Mouse (Mus musculus): ENCODE results near the gene Slc16a3. TPM values are rescaled to one million over a fixed set of nuclear protein-coding genes. Genes with fewer than 3 reads are reported as not detected.

Slc16a3 gene
- polyA plus RNA-seq, 1 experiment from 2014 or later, result 64.0 TPM

DNA sequence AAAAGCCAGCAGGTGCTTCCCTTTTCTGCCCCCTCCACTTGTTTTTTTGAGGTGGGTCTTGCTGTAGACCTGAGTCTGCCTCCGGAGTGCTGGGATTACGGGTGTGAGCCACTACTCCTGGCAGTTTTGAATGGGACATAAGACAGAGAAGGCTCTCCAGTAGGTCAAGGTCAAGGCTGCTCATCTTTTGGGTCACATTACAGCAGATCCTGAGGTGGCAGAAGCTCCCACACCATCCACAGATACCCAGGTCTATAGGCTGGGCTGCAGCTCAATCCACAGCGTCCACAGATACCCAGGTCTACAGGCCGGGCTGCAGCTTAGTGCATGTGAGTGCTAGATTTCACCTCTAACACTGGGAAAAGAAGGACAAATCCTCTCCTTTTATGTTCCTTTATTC lies 34.5 kb upstream of the Slc16a3 start:
- Histone ChIP-seq H3K4me2 (ENCODE audit: low read length) (no peak overlapping the region), H3K36me3 (ENCODE audit: control insufficient read depth, insufficient read depth, low read length) (peaks cover 26% of the 10 kb centered on the region), H3K27me3 (replicated peaks; ENCODE audit: control insufficient read depth, insufficient read depth, low read length) (no peaks in the 10 kb centered on the region), H3K27ac (ENCODE audit: low read depth) (no peak overlapping the region), H3K4me3 (ENCODE audit: low read depth, low read length) (no peak overlapping the region), H3K9ac (ENCODE audit: low read length) (no peak overlapping the region), H3K9me3 (ENCODE audit: control insufficient read depth, low read length) (no peaks in the 10 kb centered on the region), H3K4me1 (replicated peaks; ENCODE audit: control insufficient read depth, insufficient read depth, low read length) (no peaks in the 10 kb centered on the region)
- no peak for DNase-seq (ENCODE audit: low spot score)
- 97% methylated on average over 4 of the region's 4 CpGs for WGBS
- ATAC-seq (replicated peaks; ENCODE audit: low FRiP score, low TSS enrichment, low read depth), result no peak

DNA sequence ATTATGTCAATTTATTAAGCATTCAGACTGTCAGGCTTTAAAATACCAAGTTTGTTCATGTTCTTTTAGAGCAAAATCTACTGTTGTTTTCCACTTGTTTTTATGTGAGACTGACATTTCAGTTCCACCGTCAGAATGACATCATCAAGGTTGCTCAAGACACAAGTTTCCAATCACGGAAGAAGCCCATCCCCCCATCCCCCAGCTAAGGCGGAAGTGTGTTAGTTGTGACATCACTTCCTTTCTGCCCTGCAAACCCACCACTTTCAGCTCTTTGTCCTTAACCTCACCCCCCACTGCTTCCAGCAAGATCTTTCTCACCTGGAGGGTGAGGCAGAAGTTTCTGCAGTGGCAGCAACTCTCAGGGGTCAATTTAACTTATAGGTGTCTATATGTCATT lies 31.8 kb upstream of the Slc16a3 start:
- Histone ChIP-seq H3K4me2 (ENCODE audit: low read length) (no peak overlapping the region), H3K9me3 (ENCODE audit: control insufficient read depth, low read length) (no peaks in the 10 kb centered on the region), H3K36me3 (ENCODE audit: control insufficient read depth, insufficient read depth, low read length) (peaks cover 50% of the 10 kb centered on the region), H3K27me3 (replicated peaks; ENCODE audit: control insufficient read depth, insufficient read depth, low read length) (no peaks in the 10 kb centered on the region), H3K4me3 (ENCODE audit: low read depth, low read length) (no peak overlapping the region), H3K4me1 (replicated peaks; ENCODE audit: control insufficient read depth, insufficient read depth, low read length) (no peaks in the 10 kb centered on the region), H3K27ac (ENCODE audit: low read depth) (no peak overlapping the region), H3K9ac (ENCODE audit: low read length) (no peak overlapping the region)
- WGBS, result 67% methylated on average over 3 of the region's 3 CpGs
- DNase-seq (ENCODE audit: low spot score) (no peak), ATAC-seq (replicated peaks; ENCODE audit: low FRiP score, low TSS enrichment, low read depth) (no peak)

DNA sequence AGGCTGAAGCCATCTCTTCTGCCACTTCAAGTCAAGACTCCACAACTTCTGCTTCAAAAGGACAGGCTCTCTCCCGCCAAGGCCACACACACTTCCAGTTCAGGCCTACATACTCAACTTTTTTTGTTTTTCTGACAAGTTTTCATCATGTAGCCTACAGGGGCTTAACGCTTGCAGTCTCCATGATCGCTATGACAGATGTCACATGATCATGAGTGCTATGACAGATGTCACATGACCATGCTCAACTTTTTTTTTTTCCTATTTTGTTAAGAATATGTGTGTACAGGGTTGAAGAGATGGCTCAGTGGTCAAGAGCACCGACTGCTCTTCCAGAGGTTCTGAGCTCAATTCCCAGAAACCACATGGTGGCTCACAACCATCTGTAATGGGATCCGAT lies 30.5 kb upstream of the Slc16a3 start:
- 94% methylated on average over 5 of the region's 5 CpGs for WGBS
- Histone ChIP-seq H3K27me3 (replicated peaks; ENCODE audit: control insufficient read depth, insufficient read depth, low read length) (no peaks in the 10 kb centered on the region), H3K4me1 (replicated peaks; ENCODE audit: control insufficient read depth, insufficient read depth, low read length) (no peaks in the 10 kb centered on the region), H3K9ac (ENCODE audit: low read length) (no peak overlapping the region), H3K9me3 (ENCODE audit: control insufficient read depth, low read length) (no peaks in the 10 kb centered on the region), H3K4me3 (ENCODE audit: low read depth, low read length) (no peak overlapping the region), H3K4me2 (ENCODE audit: low read length) (no peak overlapping the region), H3K27ac (ENCODE audit: low read depth) (no peak overlapping the region), H3K36me3 (ENCODE audit: control insufficient read depth, insufficient read depth, low read length) (peaks cover 57% of the 10 kb centered on the region)
- ATAC-seq (replicated peaks; ENCODE audit: low FRiP score, low TSS enrichment, low read depth) (no peak), DNase-seq (ENCODE audit: low spot score) (no peak)

DNA sequence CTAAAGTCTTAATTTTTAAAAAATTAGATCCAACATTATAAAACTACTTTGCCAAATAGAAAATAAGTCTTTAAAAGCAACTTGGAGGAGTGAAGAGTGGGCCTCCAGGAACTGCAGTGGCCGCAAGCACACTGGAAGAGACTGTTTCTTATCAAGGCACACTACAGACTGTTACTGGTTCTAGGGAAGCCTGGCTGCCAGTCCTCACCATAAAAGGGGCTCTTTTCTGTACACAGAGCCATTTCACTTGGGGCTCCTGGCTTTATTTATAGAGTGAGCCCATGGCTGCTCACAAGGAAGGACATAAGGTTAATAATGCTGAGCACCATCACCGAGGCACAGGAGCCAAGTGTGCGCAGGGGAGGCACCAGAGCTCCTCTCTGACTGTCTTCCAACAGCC lies 25.8 kb upstream of the Slc16a3 start:
- 87% methylated on average over 3 of the region's 3 CpGs for WGBS
- H3K27me3 ChIP-seq (replicated peaks; ENCODE audit: control insufficient read depth, insufficient read depth, low read length), result no peaks in the 10 kb centered on the region

DNA sequence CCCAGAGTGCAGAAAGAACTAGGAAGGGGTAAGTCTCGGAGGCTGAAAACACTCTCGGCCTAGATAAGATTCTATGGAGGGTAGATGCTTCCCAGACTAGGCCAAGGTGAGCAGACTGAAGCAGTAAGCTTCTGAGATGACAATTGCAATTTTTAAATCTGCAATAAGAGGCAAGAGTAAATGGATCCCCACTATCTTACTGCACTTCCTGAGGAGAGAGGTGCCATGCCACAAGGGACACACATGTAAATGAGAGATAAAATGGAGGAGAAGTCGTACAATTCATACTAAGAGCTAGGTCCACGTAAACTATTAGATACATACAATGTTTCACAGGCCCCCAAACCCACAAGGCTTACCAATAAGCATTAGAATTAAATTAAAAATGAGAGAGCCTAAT lies 19.8 kb upstream of the Slc16a3 start:
- DNase-seq (ENCODE audit: low spot score) (no peak), ATAC-seq (replicated peaks; ENCODE audit: low FRiP score, low TSS enrichment, low read depth) (no peak)
- Histone ChIP-seq H3K36me3 (ENCODE audit: control insufficient read depth, insufficient read depth, low read length) (peaks cover 14% of the 10 kb centered on the region), H3K4me3 (ENCODE audit: low read depth, low read length) (no peak overlapping the region), H3K9ac (ENCODE audit: low read length) (no peak overlapping the region), H3K4me1 (replicated peaks; ENCODE audit: control insufficient read depth, insufficient read depth, low read length) (0 out of 2 replicates have a peak, but pooled peaks cover 3% of the 10 kb centered on the region), H3K27ac (ENCODE audit: low read depth) (no peak overlapping the region), H3K9me3 (ENCODE audit: control insufficient read depth, low read length) (no peaks in the 10 kb centered on the region), H3K27me3 (replicated peaks; ENCODE audit: control insufficient read depth, insufficient read depth, low read length) (no peaks in the 10 kb centered on the region), H3K4me2 (ENCODE audit: low read length) (no peak overlapping the region)
- WGBS, result 90% methylated on average over 4 of the region's 4 CpGs

More for the DNA sequence above, 25.8 kb upstream of the Slc16a3 start:
- DNase-seq (ENCODE audit: low spot score) (no peak), ATAC-seq (replicated peaks; ENCODE audit: low FRiP score, low TSS enrichment, low read depth) (no peak)
- H3K9ac ChIP-seq (ENCODE audit: low read length), result no peak overlapping the region
- peaks cover 60% of the 10 kb centered on the region for H3K36me3 ChIP-seq (ENCODE audit: control insufficient read depth, insufficient read depth, low read length)
- H3K4me1 ChIP-seq (replicated peaks; ENCODE audit: control insufficient read depth, insufficient read depth, low read length), result no peaks in the 10 kb centered on the region
- H3K4me2 ChIP-seq (ENCODE audit: low read length), result no peak overlapping the region
- H3K9me3 ChIP-seq (ENCODE audit: control insufficient read depth, low read length), result no peaks in the 10 kb centered on the region
- no peak overlapping the region for H3K27ac ChIP-seq (ENCODE audit: low read depth)
- no peak overlapping the region for H3K4me3 ChIP-seq (ENCODE audit: low read depth, low read length)

DNA sequence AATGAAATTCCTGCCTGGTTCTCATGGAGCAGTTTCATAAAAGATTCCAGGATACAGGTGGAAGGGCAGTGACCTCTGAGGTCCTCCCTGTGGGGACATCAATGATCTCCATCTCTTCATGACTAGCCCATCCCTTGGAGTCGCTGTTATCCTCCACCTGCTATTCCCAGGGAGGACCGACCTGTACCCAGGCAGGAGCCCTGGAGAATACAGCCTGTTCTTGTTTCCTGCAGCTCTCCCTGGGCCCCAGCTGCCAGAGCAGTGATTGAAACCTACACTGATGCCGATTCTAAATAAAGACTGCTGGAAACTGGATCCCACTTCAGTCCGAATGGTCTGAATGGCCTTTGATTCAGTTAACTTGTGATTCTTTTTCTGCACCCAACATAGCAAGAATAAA lies 16.8 kb upstream of the Slc16a3 start:
- no peak overlapping the region for H3K27ac ChIP-seq (ENCODE audit: low read depth)
- WGBS, result 90% methylated on average over 4 of the region's 4 CpGs
- peaks cover under 1% of the 10 kb centered on the region; the same call in 1 of the 2 replicates for H3K36me3 ChIP-seq (ENCODE audit: control insufficient read depth, insufficient read depth, low read length)
- H3K9ac ChIP-seq (ENCODE audit: low read length), result no peak overlapping the region
- ATAC-seq (replicated peaks; ENCODE audit: low FRiP score, low TSS enrichment, low read depth) (no peak), DNase-seq (ENCODE audit: low spot score) (no peak)
- no peaks in the 10 kb centered on the region for H3K9me3 ChIP-seq (ENCODE audit: control insufficient read depth, low read length)
- no peak overlapping the region for H3K4me3 ChIP-seq (ENCODE audit: low read depth, low read length)
- no peaks in the 10 kb centered on the region for H3K27me3 ChIP-seq (replicated peaks; ENCODE audit: control insufficient read depth, insufficient read depth, low read length)
- H3K4me1 ChIP-seq (replicated peaks; ENCODE audit: control insufficient read depth, insufficient read depth, low read length), result 0 out of 2 replicates have a peak, but pooled peaks cover 3% of the 10 kb centered on the region
- H3K4me2 ChIP-seq (ENCODE audit: low read length), result no peak overlapping the region

DNA sequence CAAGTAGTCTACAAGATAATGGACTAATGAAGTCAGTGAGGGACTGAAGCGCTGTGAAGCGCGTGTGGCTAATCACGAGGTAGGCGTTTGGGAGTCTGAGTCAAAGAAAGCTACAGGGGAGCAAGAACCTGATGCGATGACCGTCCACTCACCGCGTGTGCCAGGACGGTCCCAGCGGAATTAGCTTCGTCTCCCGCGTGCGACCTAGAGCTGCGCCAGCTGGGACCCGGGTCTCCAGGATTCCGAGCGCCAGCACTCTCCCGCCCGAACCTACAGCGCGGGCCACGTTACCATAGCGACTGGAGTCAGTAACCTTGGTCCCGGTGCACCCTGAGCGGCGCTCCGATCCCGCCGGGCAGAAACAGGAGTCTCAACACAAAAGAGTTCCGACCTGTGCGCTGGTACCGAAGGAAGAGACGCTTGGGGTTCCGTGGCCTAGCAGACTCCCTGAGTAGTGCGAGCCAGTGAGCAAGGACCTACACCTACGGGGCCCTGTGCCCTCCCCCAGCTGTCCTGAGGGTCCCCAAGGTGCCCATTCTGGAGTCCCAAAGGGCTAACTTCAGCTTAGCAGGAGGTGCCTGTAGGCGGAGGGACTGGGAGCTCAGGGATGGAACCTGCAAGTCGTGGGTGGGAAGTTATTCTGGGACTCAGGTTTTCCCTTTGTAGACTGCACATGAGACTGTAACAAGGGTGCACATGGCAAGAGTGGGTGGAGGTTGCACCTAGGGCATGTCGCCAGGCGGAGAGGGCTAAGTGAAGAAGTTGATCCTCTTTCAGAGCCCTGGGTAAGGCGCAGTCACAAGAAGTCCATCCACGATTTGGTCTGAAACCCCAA lies 15.5 kb upstream of the Slc16a3 start, which contains the start of gene Ccdc57:
Gene Ccdc57 (minus strand): TSS at position 309 of the 835 bp plus-strand sequence.
- Histone ChIP-seq H3K9ac (ENCODE audit: low read length) (peak within 1 kb of the TSS; percentile 69), H3K4me3 (ENCODE audit: low read depth, low read length) (peak within 1 kb of the TSS; percentile 74), H3K36me3 (ENCODE audit: control insufficient read depth, insufficient read depth, low read length) (no peaks in the 10 kb centered on the region), H3K9me3 (ENCODE audit: control insufficient read depth, low read length) (no peaks in the 10 kb centered on the region), H3K27ac (ENCODE audit: low read depth) (no peak within 1 kb of the TSS), H3K4me2 (ENCODE audit: low read length) (peak within 1 kb of the TSS; percentile 59), H3K27me3 (replicated peaks; ENCODE audit: control insufficient read depth, insufficient read depth, low read length) (no peaks in the 10 kb centered on the region), H3K4me1 (replicated peaks; ENCODE audit: control insufficient read depth, insufficient read depth, low read length) (0 out of 2 replicates have a peak, but pooled peaks cover 3% of the 10 kb centered on the region)
- DNase-seq (ENCODE audit: low spot score) (peak; percentile 99), ATAC-seq (replicated peaks; ENCODE audit: low FRiP score, low TSS enrichment, low read depth) (peak; percentile 96)
- 9% methylated on average over 44 of the region's 44 CpGs for WGBS

DNA sequence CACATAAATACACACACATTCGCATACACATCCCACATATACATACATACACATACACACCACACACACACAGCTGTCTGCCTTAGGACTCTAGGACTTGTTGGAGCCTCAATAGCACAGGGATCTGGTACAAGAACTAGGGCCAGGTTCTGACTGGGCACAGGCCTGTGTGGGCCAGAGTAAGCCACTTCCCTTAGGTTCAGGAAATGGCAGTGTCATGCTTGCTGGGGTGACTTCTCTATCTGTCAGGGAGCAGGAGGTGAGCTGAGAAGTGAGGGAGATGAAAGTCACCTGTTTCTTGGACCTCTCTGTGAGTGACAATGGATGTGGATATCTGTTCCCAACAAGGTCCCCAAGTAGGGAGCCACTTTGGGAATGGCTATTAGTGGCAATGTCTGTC lies 10.3 kb upstream of the Slc16a3 start:
- Histone ChIP-seq H3K4me1 (replicated peaks; ENCODE audit: control insufficient read depth, insufficient read depth, low read length) (0 out of 2 replicates have a peak, but pooled peaks cover 2% of the 10 kb centered on the region), H3K27me3 (replicated peaks; ENCODE audit: control insufficient read depth, insufficient read depth, low read length) (no peaks in the 10 kb centered on the region), H3K27ac (ENCODE audit: low read depth) (no peak overlapping the region), H3K9ac (ENCODE audit: low read length) (no peak overlapping the region), H3K36me3 (ENCODE audit: control insufficient read depth, insufficient read depth, low read length) (no peaks in the 10 kb centered on the region), H3K4me2 (ENCODE audit: low read length) (no peak overlapping the region), H3K4me3 (ENCODE audit: low read depth, low read length) (no peak overlapping the region), H3K9me3 (ENCODE audit: control insufficient read depth, low read length) (no peaks in the 10 kb centered on the region)
- 94% methylated on average over 1 of the region's 1 CpGs for WGBS
- no peak for DNase-seq (ENCODE audit: low spot score)
- ATAC-seq (replicated peaks; ENCODE audit: low FRiP score, low TSS enrichment, low read depth), result no peak

DNA sequence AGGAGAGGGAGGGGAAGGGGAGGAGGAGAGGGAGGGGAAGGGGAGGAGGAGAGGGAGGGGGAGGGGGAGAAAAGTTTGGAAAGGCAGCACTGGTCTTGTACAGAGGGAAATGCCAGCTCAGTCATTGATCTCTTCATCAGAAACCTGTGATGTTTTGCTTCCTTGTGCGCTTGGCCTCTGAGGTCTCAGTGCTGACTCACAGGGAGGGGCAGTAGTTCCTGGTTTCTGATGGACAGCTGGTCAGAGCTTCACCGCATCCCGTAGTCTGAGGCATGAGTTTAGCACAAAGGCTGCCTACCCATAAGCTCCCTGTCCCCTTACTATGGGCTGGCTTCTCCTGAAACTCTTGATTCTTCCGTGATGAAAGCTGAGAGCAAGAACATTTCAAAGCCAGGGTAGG lies 9.5 kb upstream of the Slc16a3 start:
- no peak for DNase-seq (ENCODE audit: low spot score)
- H3K4me3 ChIP-seq (ENCODE audit: low read depth, low read length), result no peak overlapping the region
- no peaks in the 10 kb centered on the region for H3K27me3 ChIP-seq (replicated peaks; ENCODE audit: control insufficient read depth, insufficient read depth, low read length)
- no peaks in the 10 kb centered on the region for H3K4me1 ChIP-seq (replicated peaks; ENCODE audit: control insufficient read depth, insufficient read depth, low read length)
- no peak overlapping the region for H3K9ac ChIP-seq (ENCODE audit: low read length)
- no peaks in the 10 kb centered on the region for H3K36me3 ChIP-seq (ENCODE audit: control insufficient read depth, insufficient read depth, low read length)
- H3K9me3 ChIP-seq (ENCODE audit: control insufficient read depth, low read length), result no peaks in the 10 kb centered on the region
- 28% methylated on average over 4 of the region's 4 CpGs for WGBS
- no peak overlapping the region for H3K4me2 ChIP-seq (ENCODE audit: low read length)
- ATAC-seq (replicated peaks; ENCODE audit: low FRiP score, low TSS enrichment, low read depth), result 0 out of 2 replicates have a peak, but pooled peaks have one; percentile 57
- no peak overlapping the region for H3K27ac ChIP-seq (ENCODE audit: low read depth)

Measured in intestine, embryonic 14.5 days (tissue).